Mouse (Mus musculus) CH12.LX (cell line): ENCODE measurements around the gene Gm10382.

ENCODE experiments used
- CHD2 ChIP-seq: IDR thresholded peaks from 2 replicates; pipeline ENCODE4 v1.6.1; 2011; ENCODE audit warnings: low read length, improper control_type of control experiment
- CTCF ChIP-seq, 2 experiments: IDR thresholded peaks in 1 of 2; conservative IDR thresholded peaks in 1 of 2; 2 replicates each; pipeline ENCODE4 v1.5.1; 2011 to 2012; ENCODE audit warnings: low read depth in 2 of 2, low read length in 2 of 2, improper control_type of control experiment in 1 of 2, inconsistent platforms in 1 of 2, mild to moderate bottlenecking in 1 of 2, moderate library complexity in 1 of 2
- EP300 ChIP-seq: IDR thresholded peaks from 2 replicates; pipeline ENCODE4 v1.6.1; 2011; ENCODE audit warnings: low read length, improper control_type of control experiment
- JUN ChIP-seq: IDR thresholded peaks from 2 replicates; pipeline ENCODE4 v1.6.1; 2011; ENCODE audit warnings: low read depth, mild to moderate bottlenecking, low read length, improper control_type of control experiment, moderate library complexity; ENCODE audit not compliant: insufficient read depth
- MYC ChIP-seq: IDR thresholded peaks from 2 replicates; pipeline ENCODE4 v1.6.1; 2011; ENCODE audit warnings: low read depth, mild to moderate bottlenecking, improper control_type of control experiment, low read length
- POLR2A ChIP-seq: IDR thresholded peaks from 2 replicates; pipeline ENCODE4 v1.6.1; 2011; ENCODE audit warnings: low read depth, mild to moderate bottlenecking, improper control_type of control experiment, low read length
- USF1 ChIP-seq: IDR thresholded peaks from 2 replicates; pipeline ENCODE4 v1.6.1; 2014; ENCODE audit warnings: low read depth, mild to moderate bottlenecking, inconsistent platforms, low read length, improper control_type of control experiment

DNA sequence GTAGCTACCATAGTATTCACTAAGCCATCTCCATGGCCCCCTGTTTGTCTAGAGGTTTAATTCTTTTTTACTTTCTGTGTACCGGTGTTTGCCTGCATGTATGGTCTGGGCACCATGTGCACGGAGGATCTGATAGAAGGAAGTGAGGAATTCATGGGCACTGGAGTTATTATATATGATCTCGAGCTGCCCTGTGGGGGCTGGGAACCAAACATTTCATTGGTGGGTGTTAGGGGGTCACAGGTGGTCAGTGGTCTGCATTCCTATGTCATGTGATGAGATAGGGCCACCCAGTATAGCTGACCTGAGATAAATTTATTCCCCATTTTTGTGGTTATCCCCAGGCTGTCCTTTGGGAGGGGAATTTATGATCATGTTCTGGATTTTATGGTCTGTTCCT lies 5.9 kb downstream of the Gm10382 start:
- TF ChIP-seq CHD2 (no peak), EP300 (no peak), POLR2A (no peak), USF1 (no peak), JUN (no peak), MYC (no peak), CTCF (conservative IDR thresholded peaks at IDR 0.05 in 1 of 2, IDR thresholded peaks at IDR 0.05 in 1 of 2; ENCODE audit: low read depth in 2 of 2, low read length in 2 of 2) (no peak)
